Mouse (Mus musculus): ENCODE data around the gene Smim14. TPM values are rescaled to one million over a fixed set of nuclear protein-coding genes. Genes with fewer than 3 reads are reported as not detected.

The Smim14 gene
- polyA plus RNA-seq, 1 experiment = 120 TPM

GRCm38 (mm10) chr5:65420822-65421221, 116.2 kb downstream of the Smim14 start:
- Histone ChIP-seq H3K4me1 (ENCODE audit: control insufficient read depth, insufficient read depth, insufficient read length) (no peaks in the 10 kb centered on the region), H3K27me3 (ENCODE audit: control insufficient read depth, insufficient read depth, low read length) (no peaks in the 10 kb centered on the region), H3K4me3 (ENCODE audit: extremely low read depth, insufficient read depth, insufficient read length) (no peak overlapping the region), H3K27ac (ENCODE audit: insufficient read depth, low read length) (no peak overlapping the region), H3K36me3 (ENCODE audit: control insufficient read depth, insufficient read depth, low read length) (peaks cover 21% of the 10 kb centered on the region)
- 82% methylated on average over 6 of the region's 6 CpGs for WGBS
- TF ChIP-seq POLR2A (IDR thresholded peaks at IDR 0.05; ENCODE audit: low read depth, low read length) = no peak
- no peak for TF ChIP-seq CTCF (IDR thresholded peaks at IDR 0.05; ENCODE audit: extremely low read depth, insufficient read depth, insufficient read length, insufficient replicate concordance)
- DNase-seq (ENCODE audit: low read depth in 1 of 2, low spot score in 2 of 2) = no peak

- 88% methylated on average over 10 of the region's 10 CpGs for WGBS
- Histone ChIP-seq H3K4me1 (ENCODE audit: control insufficient read depth, insufficient read depth, insufficient read length) (no peaks in the 10 kb centered on the region), H3K4me3 (ENCODE audit: extremely low read depth, insufficient read depth, insufficient read length) (no peak overlapping the region), H3K27ac (ENCODE audit: insufficient read depth, low read length) (no peak overlapping the region), H3K27me3 (ENCODE audit: control insufficient read depth, insufficient read depth, low read length) (no peaks in the 10 kb centered on the region), H3K36me3 (ENCODE audit: control insufficient read depth, insufficient read depth, low read length) (peaks cover 23% of the 10 kb centered on the region)
- DNase-seq (ENCODE audit: low read depth in 1 of 2, low spot score in 2 of 2) = no peak
- TF ChIP-seq CTCF (IDR thresholded peaks at IDR 0.05; ENCODE audit: extremely low read depth, insufficient read depth, insufficient read length, insufficient replicate concordance) = no peak
- TF ChIP-seq POLR2A (IDR thresholded peaks at IDR 0.05; ENCODE audit: low read depth, low read length) = no peak
Measured at GRCm38 (mm10) chr5:65419136-65419535, 117.8 kb downstream of the Smim14 start.

- 83% methylated on average over 26 of the region's 26 CpGs for WGBS
- H3K4me3 ChIP-seq (ENCODE audit: extremely low read depth, insufficient read depth, insufficient read length) = no peak overlapping the region
Measured at GRCm38 (mm10) chr5:65415653-65416458, 121.1 kb downstream of the Smim14 start.

GRCm38 (mm10) chr5:65407989-65408388, 129.0 kb downstream of the Smim14 start:
- DNase-seq (ENCODE audit: low read depth in 1 of 2, low spot score in 2 of 2) = no peak
- peaks cover 19% of the 10 kb centered on the region for H3K36me3 ChIP-seq (ENCODE audit: control insufficient read depth, insufficient read depth, low read length)
- H3K4me1 ChIP-seq (ENCODE audit: control insufficient read depth, insufficient read depth, insufficient read length) = no peaks in the 10 kb centered on the region
- TF ChIP-seq POLR2A (IDR thresholded peaks at IDR 0.05; ENCODE audit: low read depth, low read length) = no peak
- TF ChIP-seq CTCF (IDR thresholded peaks at IDR 0.05; ENCODE audit: extremely low read depth, insufficient read depth, insufficient read length, insufficient replicate concordance) = no peak
- H3K4me3 ChIP-seq (ENCODE audit: extremely low read depth, insufficient read depth, insufficient read length) = no peak overlapping the region
- H3K27me3 ChIP-seq (ENCODE audit: control insufficient read depth, insufficient read depth, low read length) = no peaks in the 10 kb centered on the region
- no peak overlapping the region for H3K27ac ChIP-seq (ENCODE audit: insufficient read depth, low read length)
- WGBS = 95% methylated on average over 12 of the region's 12 CpGs

More at GRCm38 (mm10) chr5:65415653-65416458, 121.1 kb downstream of the Smim14 start:
- DNase-seq (ENCODE audit: low read depth in 1 of 2, low spot score in 2 of 2) = no peak
- no peak overlapping the region for H3K27ac ChIP-seq (ENCODE audit: insufficient read depth, low read length)
- peaks cover 20% of the 10 kb centered on the region for H3K36me3 ChIP-seq (ENCODE audit: control insufficient read depth, insufficient read depth, low read length)
- H3K27me3 ChIP-seq (ENCODE audit: control insufficient read depth, insufficient read depth, low read length) = no peaks in the 10 kb centered on the region
- no peak for TF ChIP-seq CTCF (IDR thresholded peaks at IDR 0.05; ENCODE audit: extremely low read depth, insufficient read depth, insufficient read length, insufficient replicate concordance)
- no peak for TF ChIP-seq POLR2A (IDR thresholded peaks at IDR 0.05; ENCODE audit: low read depth, low read length)
- no peaks in the 10 kb centered on the region for H3K4me1 ChIP-seq (ENCODE audit: control insufficient read depth, insufficient read depth, insufficient read length)

- WGBS = 27% methylated on average over 2 of the region's 2 CpGs
- TF ChIP-seq CTCF (IDR thresholded peaks at IDR 0.05; ENCODE audit: extremely low read depth, insufficient read depth, insufficient read length, insufficient replicate concordance) (peak; percentile 79; the same call in 1 of the 2 replicates), POLR2A (IDR thresholded peaks at IDR 0.05; ENCODE audit: low read depth, low read length) (no peak)
- H3K4me1 ChIP-seq (ENCODE audit: control insufficient read depth, insufficient read depth, insufficient read length) = no peaks in the 10 kb centered on the region
- peak; percentile 62 to 66 for DNase-seq (ENCODE audit: low read depth in 1 of 2, low spot score in 2 of 2)
- no peaks in the 10 kb centered on the region for H3K27me3 ChIP-seq (ENCODE audit: control insufficient read depth, insufficient read depth, low read length)
- peaks cover 24% of the 10 kb centered on the region for H3K36me3 ChIP-seq (ENCODE audit: control insufficient read depth, insufficient read depth, low read length)
- H3K4me3 ChIP-seq (ENCODE audit: extremely low read depth, insufficient read depth, insufficient read length) = no peak overlapping the region
- no peak overlapping the region for H3K27ac ChIP-seq (ENCODE audit: insufficient read depth, low read length)
Measured at GRCm38 (mm10) chr5:65401251-65401994, 135.6 kb downstream of the Smim14 start.

Other genes with a start within 250 kb of the Smim14 start
- 10.2 and 12.5 TPM in 2 replicates for gene Rfc1, start 201.5 kb downstream of the Smim14 start, polyA plus RNA-seq (2012; rRNA removed)
- 0.14 TPM in 2 replicates for gene Klb, start 188.9 kb downstream of the Smim14 start, polyA plus RNA-seq (2012; rRNA removed)
- gene Rpl9, start 145.7 kb downstream of the Smim14 start, polyA plus RNA-seq (2012; rRNA removed) = 173 and 190 TPM in 2 replicates
- 6.2 and 6.4 TPM in 2 replicates for gene Lias, start 145.7 kb downstream of the Smim14 start, polyA plus RNA-seq (2012; rRNA removed)
- 3.8 and 4.5 TPM in 2 replicates for gene Ugdh, start 101.2 kb downstream of the Smim14 start, polyA plus RNA-seq (2012; rRNA removed)
- not detected in 2 replicates for gene Gm43552, start 44.4 kb downstream of the Smim14 start, polyA plus RNA-seq (2012; rRNA removed)
- 9.7 and 11.7 TPM in 2 replicates for gene Ube2k, start within 50 bp of the Smim14 start, polyA plus RNA-seq (2012; rRNA removed)
- gene Pds5a, start 161.1 kb upstream of the Smim14 start, polyA plus RNA-seq (2012; rRNA removed) = 10.4 and 12.8 TPM in 2 replicates
- 7.3 and 8.7 TPM in 2 replicates for gene N4bp2, start 226.3 kb upstream of the Smim14 start, polyA plus RNA-seq (2012; rRNA removed)

Data from spleen, adult 2 months (tissue).